Mouse (Mus musculus) hindbrain, embryonic 10.5 days (tissue): Measurements from ENCODE around the gene Ak8. TPM values are rescaled to one million over a fixed set of nuclear protein-coding genes. Genes with fewer than 3 reads are reported as not detected.

Source experiments
- DNase-seq: peaks from one replicate; pipeline ENCODE4 v3.0.0-alpha.2; 2017; ENCODE audit warnings: low spot score
- H3K27ac ChIP-seq: fragments of 300-500 bp; sonication (generic); 2 replicates; pipeline ENCODE4 v1.5.1; 2016; ENCODE audit warnings: mild to moderate bottlenecking, moderate library complexity
- H3K27me3 ChIP-seq: fragments of 300-500 bp; sonication (generic); 2 replicates; pipeline ENCODE4 v1.6.1; 2016; ENCODE audit warnings: mild to moderate bottlenecking; ENCODE audit not compliant: poor library complexity, insufficient read depth, severe bottlenecking
- H3K36me3 ChIP-seq: fragments of 300-500 bp; sonication (generic); 2 replicates; pipeline ENCODE4 v1.6.1; 2016; ENCODE audit warnings: mild to moderate bottlenecking, moderate library complexity
- H3K4me1 ChIP-seq: fragments of 300-500 bp; sonication (generic); replicated peaks from 2 replicates; pipeline ENCODE4 v1.6.1; 2016; ENCODE audit warnings: mild to moderate bottlenecking
- H3K4me3 ChIP-seq: fragments of 300-500 bp; sonication (generic); 2 replicates; pipeline ENCODE4 v1.5.1; 2016; ENCODE audit warnings: mild to moderate bottlenecking, moderate library complexity
- H3K9me3 ChIP-seq: fragments of 300-500 bp; sonication (generic); 2 replicates; pipeline ENCODE4 v1.6.1; 2016; ENCODE audit warnings: mild to moderate bottlenecking, moderate library complexity
- WGBS: fragments of 180-500 bp; shearing (Covaris S2); methylation state at CpG from one replicate; pipeline ENCODE4 v1.1.7; 2016; 5-methylcytosine and 5-hydroxymethylcytosine counted together
- polyA plus RNA-seq: library from polyadenylated mRNA; unstranded; fragments of >200 nt; fragmentation: Nextera tagmentation; extraction: Ambion mirVana; gene quantifications from 2 replicates; pipeline ENCODE4 v1.2.1, GENCODE M21; 2016

Gene Ak8
- 0.73 and 1.7 TPM in 2 replicates for polyA plus RNA-seq

GRCm38 (mm10) chr2:28699361-28700335 is at the start of gene Ak8, which contains the start of gene Spaca9:
Gene Ak8 (plus strand): TSS chr2:28700164.
Gene Spaca9 (minus strand): TSS chr2:28699727.
- 1% methylated on average over 53 of the region's 53 CpGs for WGBS
- peak; percentile 90 for DNase-seq

GRCm38 (mm10) chr2:28650526-28650925 is 49.4 kb upstream of the Ak8 start:
- peaks cover 11% of the 10 kb centered on the region for H3K36me3 ChIP-seq
- H3K9me3 ChIP-seq, result no peaks in the 10 kb centered on the region
- H3K27ac ChIP-seq, result no peak overlapping the region
- H3K4me3 ChIP-seq, result no peak overlapping the region
- no peaks in the 10 kb centered on the region for H3K4me1 ChIP-seq
- DNase-seq, result no peak
- no peaks in the 10 kb centered on the region for H3K27me3 ChIP-seq

More at GRCm38 (mm10) chr2:28699361-28700335, at the start of gene Ak8, which contains the start of gene Spaca9:
- H3K4me1 ChIP-seq, result peaks cover 42% of the 10 kb centered on the region
- H3K4me3 ChIP-seq, result peak within 1 kb of the TSS; percentile 65
- no peaks in the 10 kb centered on the region for H3K36me3 ChIP-seq
- no peaks in the 10 kb centered on the region for H3K9me3 ChIP-seq
- peak within 1 kb of the TSS; percentile 84 for H3K27ac ChIP-seq
- peaks cover 21% of the 10 kb centered on the region for H3K27me3 ChIP-seq

- H3K36me3 ChIP-seq, result peaks cover 27% of the 10 kb centered on the region
- no peak overlapping the region for H3K4me3 ChIP-seq
- H3K27me3 ChIP-seq, result no peaks in the 10 kb centered on the region
- H3K9me3 ChIP-seq, result no peaks in the 10 kb centered on the region
- H3K4me1 ChIP-seq, result no peaks in the 10 kb centered on the region
- DNase-seq, result no peak
- 95% methylated on average over 7 of the region's 7 CpGs for WGBS
- no peak overlapping the region for H3K27ac ChIP-seq
Measured at GRCm38 (mm10) chr2:28653351-28653750, 46.6 kb upstream of the Ak8 start.

- WGBS, result 66% methylated on average over 2 of the region's 2 CpGs
Measured at GRCm38 (mm10) chr2:28654295-28654694, 45.7 kb upstream of the Ak8 start.

GRCm38 (mm10) chr2:28656216-28656615 is 43.7 kb upstream of the Ak8 start:
- H3K36me3 ChIP-seq, result peaks cover 55% of the 10 kb centered on the region
- H3K4me3 ChIP-seq, result no peak overlapping the region
- no peak overlapping the region for H3K27ac ChIP-seq
- 79% methylated on average over 8 of the region's 8 CpGs for WGBS
- no peaks in the 10 kb centered on the region for H3K9me3 ChIP-seq
- DNase-seq, result no peak
- no peaks in the 10 kb centered on the region for H3K27me3 ChIP-seq
- no peaks in the 10 kb centered on the region for H3K4me1 ChIP-seq

More at GRCm38 (mm10) chr2:28654295-28654694, 45.7 kb upstream of the Ak8 start:
- no peak overlapping the region for H3K4me3 ChIP-seq
- H3K27me3 ChIP-seq, result no peaks in the 10 kb centered on the region
- peak; percentile 15 for DNase-seq
- no peaks in the 10 kb centered on the region for H3K4me1 ChIP-seq
- no peaks in the 10 kb centered on the region for H3K9me3 ChIP-seq
- H3K27ac ChIP-seq, result no peak overlapping the region
- peaks cover 36% of the 10 kb centered on the region for H3K36me3 ChIP-seq

GRCm38 (mm10) chr2:28662891-28663290 is 37.1 kb upstream of the Ak8 start:
- Histone ChIP-seq H3K4me1 (no peaks in the 10 kb centered on the region), H3K36me3 (peaks cover 98% of the 10 kb centered on the region), H3K9me3 (no peaks in the 10 kb centered on the region), H3K27ac (no peak overlapping the region), H3K27me3 (no peaks in the 10 kb centered on the region), H3K4me3 (no peak overlapping the region)
- no peak for DNase-seq
- 90% methylated on average over 3 of the region's 3 CpGs for WGBS

- Histone ChIP-seq H3K36me3 (peaks cover 97% of the 10 kb centered on the region), H3K4me1 (no peaks in the 10 kb centered on the region), H3K4me3 (no peak overlapping the region), H3K27me3 (no peaks in the 10 kb centered on the region), H3K9me3 (no peaks in the 10 kb centered on the region), H3K27ac (no peak overlapping the region)
- WGBS, result 90% methylated on average over 3 of the region's 3 CpGs
- DNase-seq, result no peak
Measured at GRCm38 (mm10) chr2:28665818-28666217, 34.1 kb upstream of the Ak8 start.

- DNase-seq, result no peak
- 94% methylated on average over 2 of the region's 2 CpGs for WGBS
- Histone ChIP-seq H3K27ac (no peak overlapping the region), H3K27me3 (no peaks in the 10 kb centered on the region), H3K4me1 (no peaks in the 10 kb centered on the region), H3K4me3 (no peak overlapping the region), H3K9me3 (no peaks in the 10 kb centered on the region), H3K36me3 (peaks cover 98% of the 10 kb centered on the region)
Measured at GRCm38 (mm10) chr2:28671438-28671837, 28.5 kb upstream of the Ak8 start.

- DNase-seq, result no peak
- Histone ChIP-seq H3K36me3 (peaks cover 99% of the 10 kb centered on the region), H3K27ac (no peak overlapping the region), H3K9me3 (no peaks in the 10 kb centered on the region), H3K4me3 (no peak overlapping the region), H3K4me1 (no peaks in the 10 kb centered on the region), H3K27me3 (no peaks in the 10 kb centered on the region)
- 93% methylated on average over 8 of the region's 8 CpGs for WGBS
Measured at GRCm38 (mm10) chr2:28676005-28676404, 24.0 kb upstream of the Ak8 start.

- Histone ChIP-seq H3K4me1 (no peaks in the 10 kb centered on the region), H3K9me3 (no peaks in the 10 kb centered on the region), H3K36me3 (peaks cover 99% of the 10 kb centered on the region), H3K4me3 (no peak overlapping the region), H3K27me3 (no peaks in the 10 kb centered on the region), H3K27ac (no peak overlapping the region)
- peak; percentile 12 for DNase-seq
- 45% methylated on average over 4 of the region's 4 CpGs for WGBS
Measured at GRCm38 (mm10) chr2:28680710-28681109, 19.3 kb upstream of the Ak8 start.

GRCm38 (mm10) chr2:28681718-28682117 is 18.2 kb upstream of the Ak8 start:
- no peaks in the 10 kb centered on the region for H3K4me1 ChIP-seq
- H3K27me3 ChIP-seq, result no peaks in the 10 kb centered on the region
- 92% methylated on average over 4 of the region's 4 CpGs for WGBS

GRCm38 (mm10) chr2:28685895-28686294 is 14.1 kb upstream of the Ak8 start:
- no peak overlapping the region for H3K27ac ChIP-seq

More at GRCm38 (mm10) chr2:28681718-28682117, 18.2 kb upstream of the Ak8 start:
- H3K4me3 ChIP-seq, result no peak overlapping the region
- H3K27ac ChIP-seq, result no peak overlapping the region
- peaks cover 99% of the 10 kb centered on the region for H3K36me3 ChIP-seq
- DNase-seq, result no peak
- H3K9me3 ChIP-seq, result no peaks in the 10 kb centered on the region

GRCm38 (mm10) chr2:28688431-28688830 is 11.5 kb upstream of the Ak8 start:
- H3K27ac ChIP-seq, result no peak overlapping the region
- DNase-seq, result peak; percentile 28
- H3K4me1 ChIP-seq, result no peaks in the 10 kb centered on the region
- peaks cover 58% of the 10 kb centered on the region for H3K36me3 ChIP-seq
- WGBS, result 53% methylated on average over 3 of the region's 3 CpGs
- no peak overlapping the region for H3K4me3 ChIP-seq
- H3K27me3 ChIP-seq, result no peaks in the 10 kb centered on the region
- no peaks in the 10 kb centered on the region for H3K9me3 ChIP-seq

More at GRCm38 (mm10) chr2:28685895-28686294, 14.1 kb upstream of the Ak8 start:
- H3K4me3 ChIP-seq, result no peak overlapping the region
- H3K9me3 ChIP-seq, result no peaks in the 10 kb centered on the region
- no peaks in the 10 kb centered on the region for H3K4me1 ChIP-seq
- DNase-seq, result no peak
- H3K36me3 ChIP-seq, result peaks cover 83% of the 10 kb centered on the region
- WGBS, result 85% methylated on average over 7 of the region's 7 CpGs
- H3K27me3 ChIP-seq, result no peaks in the 10 kb centered on the region
